Mouse (Mus musculus) brain, embryonic 14.5 days (tissue): Measurements from ENCODE around the gene Bmp4. TPM values are rescaled to one million over a fixed set of nuclear protein-coding genes. Genes with fewer than 3 reads are reported as not detected.

Source experiments
- DNase-seq: peaks from one replicate; pipeline ENCODE4 v3.0.0-alpha.2; 2011; ENCODE audit warnings: low read depth
- CTCF ChIP-seq: fragments of 200-500 bp; IDR thresholded peaks from 2 replicates; pipeline ENCODE4 v1.5.1; 2012; ENCODE audit warnings: inconsistent platforms, mild to moderate bottlenecking, moderate library complexity, borderline replicate concordance; ENCODE audit not compliant: insufficient read depth, insufficient read length; ENCODE audit errors: extremely low read depth
- POLR2A ChIP-seq: fragments of 200-500 bp; IDR thresholded peaks from 2 replicates; pipeline ENCODE4 v1.6.1; 2012; ENCODE audit warnings: mild to moderate bottlenecking, inconsistent platforms, borderline replicate concordance; ENCODE audit not compliant: poor library complexity, insufficient read depth, insufficient read length, severe bottlenecking; ENCODE audit errors: extremely low read depth
- polyA plus RNA-seq: library from polyadenylated mRNA; depleted of rRNA; stranded (reverse); fragments of >200 nt; gene quantifications from 2 replicates; pipeline ENCODE4 v1.2.3, GENCODE M21; 2012; rRNA removed

The Bmp4 gene
- polyA plus RNA-seq, 1 experiment, result 5.3 TPM

GRCm38 (mm10) chr14:46384946-46385691, 5.3 kb downstream of the Bmp4 start:
- TF ChIP-seq CTCF (no peak), POLR2A (no peak)
- DNase-seq, result no peak

DNA sequence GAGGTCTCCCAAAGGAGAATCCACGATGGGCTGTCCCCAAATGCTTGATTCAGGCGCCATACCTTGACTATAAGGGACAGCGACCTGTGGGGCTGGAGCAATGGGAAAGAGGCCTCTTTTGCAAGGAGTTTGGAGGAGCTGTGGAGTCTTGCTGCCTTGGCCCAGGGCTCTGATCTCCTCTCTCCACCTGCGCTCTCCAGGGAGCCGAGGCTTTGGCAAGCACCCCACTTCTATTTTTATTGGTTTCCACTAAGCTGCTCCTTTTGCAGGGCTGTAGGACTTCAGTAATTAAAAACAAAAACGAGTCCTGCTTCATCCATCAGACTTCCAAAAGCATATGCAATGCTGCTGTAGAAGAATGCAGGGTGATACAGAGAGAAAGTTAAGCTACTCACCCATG, 9.0 kb downstream of the Bmp4 start:
- TF ChIP-seq POLR2A (no peak), CTCF (no peak)
- DNase-seq, result no peak

- TF ChIP-seq POLR2A, result no peak
- no peak for TF ChIP-seq CTCF
- peak; percentile 56 for DNase-seq
These were observed 10.2 kb downstream of the Bmp4 start for GRCm38 (mm10) chr14:46380286-46380721.

DNA sequence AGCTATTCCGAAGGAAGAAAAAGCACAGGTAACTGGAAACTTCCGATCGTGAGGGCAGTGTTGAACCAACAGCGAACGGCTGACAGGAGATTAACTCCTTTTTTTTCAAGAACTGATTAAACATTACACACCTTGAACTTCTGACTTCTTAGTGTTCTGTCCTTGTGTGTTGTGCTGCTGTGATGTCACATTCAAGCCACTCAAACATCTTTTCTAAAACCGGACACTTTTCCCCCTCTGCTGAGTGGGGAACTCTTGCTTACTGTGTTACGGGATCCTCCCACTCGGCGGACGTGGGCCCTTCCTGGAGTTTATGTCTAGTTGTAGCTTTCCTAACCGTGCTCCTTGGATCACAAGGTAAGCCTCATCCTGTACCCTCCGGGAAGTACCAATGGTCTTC, 11.2 kb downstream of the Bmp4 start, which contains the start of gene Gm15217:
Gm15217 (plus strand) TSS at position 130 of the 400 bp plus-strand sequence.
- TF ChIP-seq POLR2A (no peak), CTCF (no peak)
- no peak for DNase-seq

- TF ChIP-seq POLR2A, result no peak
- no peak for DNase-seq
These were observed 14.7 kb downstream of the Bmp4 start for GRCm38 (mm10) chr14:46375796-46376195.

- no peak for TF ChIP-seq POLR2A
- DNase-seq, result peak; percentile 14
These were observed 18.0 kb downstream of the Bmp4 start for GRCm38 (mm10) chr14:46372452-46372851.

- DNase-seq, result no peak
- no peak for TF ChIP-seq CTCF
- no peak for TF ChIP-seq POLR2A
These were observed 27.3 kb downstream of the Bmp4 start for GRCm38 (mm10) chr14:46363209-46363608.

GRCm38 (mm10) chr14:46357696-46358095, 32.8 kb downstream of the Bmp4 start:
- DNase-seq, result no peak
- TF ChIP-seq CTCF (no peak), POLR2A (no peak)

DNA sequence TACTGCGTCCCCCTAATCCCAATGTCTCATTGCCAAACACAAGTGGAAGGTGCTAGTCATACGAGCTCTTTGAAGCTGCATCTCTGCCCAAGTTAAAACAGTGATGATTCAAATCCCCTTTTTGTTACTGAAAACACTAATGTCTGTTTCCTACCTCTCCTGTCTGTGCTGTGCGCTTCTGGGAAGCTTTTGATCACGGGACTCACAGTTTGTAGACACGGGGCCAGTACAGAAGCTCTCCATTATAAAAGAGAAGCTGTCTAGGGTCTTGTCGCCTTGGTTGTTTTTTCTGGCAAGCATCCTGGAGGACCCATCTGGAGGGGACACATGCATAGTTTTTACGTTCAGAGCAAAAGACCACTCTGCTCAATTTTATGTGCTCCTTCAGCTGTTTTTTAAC, 33.2 kb downstream of the Bmp4 start:
- TF ChIP-seq CTCF, result no peak
- TF ChIP-seq POLR2A, result no peak
- no peak for DNase-seq

DNA sequence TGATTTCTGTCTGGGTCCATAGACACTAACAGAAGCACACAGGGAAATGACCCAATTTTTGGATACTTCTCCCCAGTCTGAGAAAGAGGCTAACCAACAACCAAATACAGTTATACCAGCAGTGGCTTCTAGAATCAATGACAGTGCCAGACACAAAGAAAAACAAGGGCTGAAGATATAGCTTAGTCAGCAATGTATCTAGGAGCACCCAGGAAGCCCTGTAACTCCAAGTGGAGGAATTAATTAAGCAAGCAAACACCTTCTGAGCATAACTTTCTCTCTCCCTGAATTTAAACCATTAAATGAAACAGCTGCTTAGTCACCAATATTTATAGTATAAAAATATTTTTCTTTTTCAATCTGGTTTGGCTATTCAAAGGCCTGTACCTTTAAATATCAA, 45.7 kb downstream of the Bmp4 start:
- DNase-seq, result no peak
- TF ChIP-seq POLR2A (no peak), CTCF (no peak)

- TF ChIP-seq POLR2A (no peak), CTCF (no peak)
- no peak for DNase-seq
These were observed 51.7 kb downstream of the Bmp4 start for GRCm38 (mm10) chr14:46338801-46339200.

Other genes with a start within 250 kb of the Bmp4 start
- not detected in 2 replicates for gene Gm15217, start 11.3 kb downstream of the Bmp4 start, polyA plus RNA-seq